Mouse (Mus musculus): ENCODE results near the gene Wbp1l. TPM values are rescaled to one million over a fixed set of nuclear protein-coding genes. Genes with fewer than 3 reads are reported as not detected.

Gene Wbp1l
- polyA plus RNA-seq, 1 experiment from 2014 or later: 30.3 TPM

DNA sequence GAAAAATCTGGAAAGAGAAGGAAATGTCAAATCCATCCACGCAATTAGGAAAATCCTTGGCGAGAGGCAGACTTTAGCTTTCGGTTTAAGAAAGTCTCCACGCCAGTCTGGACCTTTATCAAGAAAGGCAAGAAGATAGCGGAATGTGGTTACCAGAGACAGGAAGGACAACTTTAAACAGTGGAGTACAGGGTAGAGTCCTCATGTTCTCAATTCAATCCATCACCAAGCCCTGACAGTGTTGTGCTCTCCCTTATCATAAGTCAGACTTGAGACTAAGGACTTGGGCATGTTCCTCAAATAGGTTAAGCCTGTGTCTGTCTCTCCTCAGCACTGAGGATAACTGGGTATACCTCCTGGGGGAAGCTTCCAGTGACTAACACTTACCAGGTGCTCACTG is 70.9 kb downstream of the Wbp1l start:
- Histone ChIP-seq H3K4me2 (no peak overlapping the region), H3K36me3 (ENCODE audit: control insufficient read depth, insufficient read depth, low read length) (no peaks in the 10 kb centered on the region), H3K9ac (ENCODE audit: low read length) (no peak overlapping the region), H3K4me1 (ENCODE audit: control insufficient read depth, insufficient read depth, low read length) (peaks cover 4% of the 10 kb centered on the region; the same call in 1 of the 2 replicates), H3K27ac (ENCODE audit: low read depth, low read length) (no peak overlapping the region), H3K4me3 (ENCODE audit: low read depth, low read length) (no peak overlapping the region), H3K9me3 (ENCODE audit: control insufficient read depth, low read length) (no peaks in the 10 kb centered on the region), H3K27me3 (ENCODE audit: control insufficient read depth, insufficient read depth, low read length) (no peaks in the 10 kb centered on the region; the same call in 1 of the 2 replicates)
- 91% methylated on average over 5 of the region's 5 CpGs for WGBS
- ATAC-seq (ENCODE audit: low FRiP score): no peak
- DNase-seq (ENCODE audit: low spot score, missing footprints): no peak

DNA sequence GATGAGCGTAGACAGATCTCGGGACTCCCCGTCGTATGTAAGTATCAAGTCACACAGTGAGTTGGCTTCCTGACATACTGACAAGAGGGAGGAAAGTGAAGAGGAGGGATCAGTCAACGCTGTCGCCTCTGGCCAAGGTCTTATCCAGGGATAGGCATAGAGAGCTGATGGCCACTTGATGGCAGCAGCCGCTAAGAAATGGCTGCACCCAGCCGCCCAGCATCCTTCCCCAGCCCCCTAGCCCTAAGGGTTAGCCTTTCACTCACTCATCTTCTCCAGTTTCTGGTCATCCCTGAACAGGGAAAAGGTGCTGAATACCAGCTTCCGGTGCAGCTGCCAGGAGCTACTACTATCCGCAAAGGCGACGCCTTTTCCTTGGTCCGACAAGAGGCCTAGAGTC is 71.8 kb downstream of the Wbp1l start:
- Histone ChIP-seq H3K4me3 (ENCODE audit: low read depth, low read length) (no peak overlapping the region), H3K27me3 (ENCODE audit: control insufficient read depth, insufficient read depth, low read length) (no peaks in the 10 kb centered on the region; the same call in 1 of the 2 replicates), H3K27ac (ENCODE audit: low read depth, low read length) (no peak overlapping the region), H3K36me3 (ENCODE audit: control insufficient read depth, insufficient read depth, low read length) (no peaks in the 10 kb centered on the region), H3K9me3 (ENCODE audit: control insufficient read depth, low read length) (no peaks in the 10 kb centered on the region), H3K4me1 (ENCODE audit: control insufficient read depth, insufficient read depth, low read length) (peaks cover under 1% of the 10 kb centered on the region; the same call in 1 of the 2 replicates), H3K4me2 (no peak overlapping the region), H3K9ac (ENCODE audit: low read length) (no peak overlapping the region)
- DNase-seq (ENCODE audit: low spot score, missing footprints) (peak; percentile 92), ATAC-seq (ENCODE audit: low FRiP score) (peak; percentile 58)
- WGBS: 26% methylated on average over 13 of the region's 13 CpGs

DNA sequence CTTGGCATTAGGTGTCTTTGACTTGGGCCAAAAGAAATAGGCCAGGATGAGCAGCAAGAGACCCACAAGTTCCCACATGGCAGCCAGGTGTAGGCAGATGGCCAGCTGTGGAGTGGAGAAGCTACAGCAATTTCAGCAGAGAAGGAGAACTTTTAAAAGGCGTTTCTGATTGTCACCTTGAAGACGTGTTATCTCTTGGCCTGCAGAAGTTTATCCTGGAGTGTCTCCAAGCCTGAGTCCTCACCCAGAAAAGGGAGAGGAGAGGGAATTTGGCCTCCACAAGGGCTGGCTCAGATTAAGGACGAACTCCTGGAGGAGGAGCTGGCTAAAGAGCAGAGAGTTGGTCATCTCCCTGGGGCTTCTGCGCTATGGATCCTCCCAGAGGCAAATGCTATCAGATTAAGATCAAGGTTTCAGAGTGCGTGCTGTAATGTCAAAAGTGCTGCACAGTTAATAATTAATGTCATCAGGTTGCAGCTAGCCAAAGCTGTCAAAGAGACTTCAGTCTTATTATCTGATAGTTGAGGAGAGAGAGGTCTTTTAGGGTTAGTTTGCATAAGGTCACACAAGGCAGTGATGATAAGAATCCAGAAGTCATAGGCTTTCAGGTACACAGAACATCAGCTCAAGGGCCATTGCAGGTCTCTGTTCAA is 74.0 kb downstream of the Wbp1l start, which contains the start of gene Cyp17a1:
TSS of gene Cyp17a1 (minus strand) at position 407 of the 653 bp plus-strand sequence.
- H3K9me3 ChIP-seq (ENCODE audit: control insufficient read depth, low read length): no peaks in the 10 kb centered on the region
- ATAC-seq (ENCODE audit: low FRiP score) (no peak), DNase-seq (ENCODE audit: low spot score, missing footprints) (peak; percentile 70)
- no peak within 1 kb of the TSS for H3K9ac ChIP-seq (ENCODE audit: low read length)
- H3K4me2 ChIP-seq: no peak within 1 kb of the TSS
- no peak within 1 kb of the TSS for H3K27ac ChIP-seq (ENCODE audit: low read depth, low read length)
- WGBS: 78% methylated on average over 5 of the region's 5 CpGs
- no peaks in the 10 kb centered on the region for H3K36me3 ChIP-seq (ENCODE audit: control insufficient read depth, insufficient read depth, low read length)
- no peak within 1 kb of the TSS for H3K4me3 ChIP-seq (ENCODE audit: low read depth, low read length)
- no peaks in the 10 kb centered on the region; the same call in 1 of the 2 replicates for H3K27me3 ChIP-seq (ENCODE audit: control insufficient read depth, insufficient read depth, low read length)
- H3K4me1 ChIP-seq (ENCODE audit: control insufficient read depth, insufficient read depth, low read length): no peaks in the 10 kb centered on the region

DNA sequence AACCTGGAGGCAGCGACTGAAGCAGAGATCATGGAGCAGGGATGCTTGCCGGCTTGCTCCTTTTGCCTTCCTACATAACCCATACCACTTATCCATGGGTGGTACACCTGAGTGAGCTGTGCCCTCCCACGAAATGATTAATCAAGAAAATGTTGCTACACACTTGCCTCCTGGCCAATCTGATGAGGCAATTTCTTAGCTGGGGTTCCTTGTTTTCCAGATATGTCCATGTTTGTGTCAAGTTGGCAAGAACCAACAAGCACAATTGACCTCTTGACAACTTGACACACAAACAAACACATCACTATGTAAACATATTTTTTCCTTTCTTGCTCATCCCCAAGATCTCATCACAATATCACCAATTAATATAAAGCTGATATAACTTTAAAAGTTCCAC is 76.8 kb downstream of the Wbp1l start:
- DNase-seq (ENCODE audit: low spot score, missing footprints) (no peak), ATAC-seq (ENCODE audit: low FRiP score) (no peak)
- Histone ChIP-seq H3K4me3 (ENCODE audit: low read depth, low read length) (no peak overlapping the region), H3K36me3 (ENCODE audit: control insufficient read depth, insufficient read depth, low read length) (no peaks in the 10 kb centered on the region), H3K27ac (ENCODE audit: low read depth, low read length) (no peak overlapping the region), H3K9me3 (ENCODE audit: control insufficient read depth, low read length) (no peaks in the 10 kb centered on the region), H3K4me2 (no peak overlapping the region), H3K27me3 (ENCODE audit: control insufficient read depth, insufficient read depth, low read length) (no peaks in the 10 kb centered on the region; the same call in 1 of the 2 replicates), H3K4me1 (ENCODE audit: control insufficient read depth, insufficient read depth, low read length) (no peaks in the 10 kb centered on the region), H3K9ac (ENCODE audit: low read length) (no peak overlapping the region)
- 86% methylated on average over 3 of the region's 3 CpGs for WGBS

DNA sequence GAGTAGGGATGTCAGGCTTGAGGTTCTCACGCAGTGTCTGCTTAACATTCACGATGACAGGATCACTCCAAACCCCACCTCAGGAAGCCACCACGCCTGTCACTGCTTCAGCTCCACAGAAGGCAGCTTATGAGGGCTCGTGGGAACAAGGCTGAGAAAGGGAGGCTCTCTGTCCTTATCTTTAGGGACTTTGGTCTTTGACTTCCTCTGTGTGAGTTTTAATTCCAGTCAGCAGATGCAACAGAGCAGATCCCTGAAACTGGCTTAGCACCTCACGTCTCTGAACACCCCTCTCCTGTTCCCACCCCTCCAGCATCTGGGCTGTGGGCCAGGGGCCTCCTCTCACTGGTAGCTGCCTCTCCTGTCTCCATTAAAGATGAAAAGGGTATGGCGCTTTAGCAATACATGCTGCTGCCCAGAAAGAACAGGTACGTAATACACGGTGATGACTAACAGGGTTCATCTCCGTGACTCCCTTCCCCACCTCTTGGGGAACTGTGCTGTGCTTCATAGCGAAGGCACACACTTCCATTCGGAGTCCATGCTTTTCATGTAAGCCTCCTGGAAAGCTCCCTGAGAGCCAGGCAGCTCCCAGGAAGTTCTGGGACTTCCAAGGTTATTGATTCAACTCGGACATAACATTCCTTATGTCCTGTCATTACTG is 81.0 kb downstream of the Wbp1l start:
- no peaks in the 10 kb centered on the region for H3K9me3 ChIP-seq (ENCODE audit: control insufficient read depth, low read length)
- H3K36me3 ChIP-seq (ENCODE audit: control insufficient read depth, insufficient read depth, low read length): no peaks in the 10 kb centered on the region
- H3K27me3 ChIP-seq (ENCODE audit: control insufficient read depth, insufficient read depth, low read length): no peaks in the 10 kb centered on the region
- 75% methylated on average over 12 of the region's 12 CpGs for WGBS
- ATAC-seq (ENCODE audit: low FRiP score) (no peak), DNase-seq (ENCODE audit: low spot score, missing footprints) (no peak)
- no peak overlapping the region for H3K9ac ChIP-seq (ENCODE audit: low read length)
- H3K4me1 ChIP-seq (ENCODE audit: control insufficient read depth, insufficient read depth, low read length): no peaks in the 10 kb centered on the region
- H3K27ac ChIP-seq (ENCODE audit: low read depth, low read length): no peak overlapping the region
- no peak overlapping the region for H3K4me2 ChIP-seq
- H3K4me3 ChIP-seq (ENCODE audit: low read depth, low read length): no peak overlapping the region

DNA sequence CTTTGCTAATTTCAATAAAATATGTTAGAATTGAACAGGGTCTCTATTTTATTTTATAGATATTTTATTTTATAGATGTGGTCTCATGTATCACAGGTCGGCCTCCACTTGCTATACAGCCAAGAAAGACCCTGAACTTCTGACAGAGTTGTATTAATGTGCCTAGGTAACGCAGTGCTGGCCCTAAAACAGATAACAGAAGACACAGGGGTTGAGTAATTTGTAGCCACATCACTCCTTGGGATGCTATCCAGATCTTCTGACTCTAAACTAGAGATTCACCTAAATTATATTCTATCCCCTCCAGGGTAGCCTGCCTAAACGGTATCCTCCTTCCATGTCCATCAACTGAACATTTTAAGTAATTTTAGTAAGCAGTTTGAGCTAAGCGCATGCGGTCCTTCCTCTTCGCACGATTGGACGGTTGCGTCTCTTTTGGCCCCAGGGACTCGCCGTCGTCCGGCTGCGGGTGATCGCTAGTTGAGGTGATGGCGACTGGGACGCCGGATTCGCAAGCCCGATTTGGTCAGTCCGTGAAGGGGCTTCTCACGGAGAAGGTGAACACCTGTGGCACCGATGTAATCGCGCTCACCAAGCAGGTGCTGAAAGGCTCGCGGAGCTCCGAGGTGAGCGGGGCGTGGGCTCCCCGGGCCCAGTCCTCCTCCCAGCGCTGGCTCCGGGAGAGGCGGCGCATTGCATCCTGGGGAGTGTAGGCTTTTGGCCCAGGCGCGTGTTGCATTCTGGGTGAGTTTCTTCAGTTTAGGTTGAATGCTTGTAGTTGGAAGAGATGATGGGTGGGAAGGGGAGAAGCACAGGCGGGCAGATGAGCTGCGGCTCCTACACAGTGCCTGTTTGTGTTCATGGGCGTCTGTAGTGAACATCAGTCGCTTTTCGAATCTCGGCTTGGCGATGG is 90.8 kb downstream of the Wbp1l start, which contains the start of gene Borcs7:
TSS of gene Borcs7 (plus strand) at position 447 of the 913 bp plus-strand sequence.
- Histone ChIP-seq H3K27me3 (ENCODE audit: control insufficient read depth, insufficient read depth, low read length) (no peaks in the 10 kb centered on the region), H3K9me3 (ENCODE audit: control insufficient read depth, low read length) (no peaks in the 10 kb centered on the region), H3K36me3 (ENCODE audit: control insufficient read depth, insufficient read depth, low read length) (no peaks in the 10 kb centered on the region), H3K9ac (ENCODE audit: low read length) (peak within 1 kb of the TSS; percentile 80), H3K4me1 (ENCODE audit: control insufficient read depth, insufficient read depth, low read length) (no peaks in the 10 kb centered on the region), H3K4me2 (peak within 1 kb of the TSS; percentile 51), H3K27ac (ENCODE audit: low read depth, low read length) (no peak within 1 kb of the TSS), H3K4me3 (ENCODE audit: low read depth, low read length) (peak within 1 kb of the TSS; percentile 60)
- DNase-seq (ENCODE audit: low spot score, missing footprints): peak; percentile 99
- ATAC-seq (ENCODE audit: low FRiP score): peak; percentile 94
- 2% methylated on average over 44 of the region's 44 CpGs for WGBS

DNA sequence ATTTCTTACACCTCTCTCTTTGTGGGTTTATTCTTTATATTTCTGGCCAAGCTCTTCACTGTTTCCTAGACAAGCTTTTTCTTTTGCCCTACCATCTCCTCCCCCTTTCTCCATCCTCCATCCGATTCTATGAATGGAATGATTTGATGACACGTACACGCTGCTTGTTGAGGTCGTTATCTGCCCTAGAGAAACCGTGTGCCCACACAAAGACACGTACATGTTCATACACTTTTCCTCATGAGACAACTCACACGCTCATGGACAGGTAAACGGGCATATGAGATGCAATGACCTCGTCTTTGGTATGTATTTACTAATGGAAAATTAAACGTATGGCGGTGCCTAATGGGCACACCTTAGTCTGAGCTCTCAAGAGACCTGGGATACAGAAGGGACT is 91.5 kb downstream of the Wbp1l start:
- Histone ChIP-seq H3K9ac (ENCODE audit: low read length) (peak overlapping the region; percentile 80), H3K27me3 (ENCODE audit: control insufficient read depth, insufficient read depth, low read length) (no peaks in the 10 kb centered on the region), H3K4me1 (ENCODE audit: control insufficient read depth, insufficient read depth, low read length) (no peaks in the 10 kb centered on the region), H3K36me3 (ENCODE audit: control insufficient read depth, insufficient read depth, low read length) (no peaks in the 10 kb centered on the region), H3K9me3 (ENCODE audit: control insufficient read depth, low read length) (no peaks in the 10 kb centered on the region), H3K4me3 (ENCODE audit: low read depth, low read length) (peak overlapping the region; percentile 60), H3K4me2 (peak overlapping the region; percentile 51), H3K27ac (ENCODE audit: low read depth, low read length) (no peak overlapping the region)
- ATAC-seq (ENCODE audit: low FRiP score): peak; percentile 44
- 78% methylated on average over 11 of the region's 11 CpGs for WGBS
- DNase-seq (ENCODE audit: low spot score, missing footprints): peak; percentile 86

DNA sequence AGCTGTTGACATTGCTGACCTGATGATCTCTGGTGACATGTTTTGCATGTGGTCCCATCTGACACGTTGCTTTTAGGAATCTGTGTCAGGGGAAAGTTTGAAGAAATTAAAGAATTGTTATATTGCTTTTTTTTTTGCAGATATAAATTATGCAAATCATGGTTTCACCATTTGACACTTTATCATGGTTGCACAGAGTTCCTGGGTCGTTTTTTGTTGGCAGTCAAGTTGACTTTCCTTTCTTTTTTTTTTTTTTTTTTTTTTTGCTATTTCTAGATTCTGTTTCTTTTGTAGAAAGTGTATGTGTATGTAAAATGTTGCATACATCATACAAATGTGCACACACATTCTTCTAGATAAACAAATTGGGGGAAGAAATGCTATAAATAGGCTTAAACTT is 92.2 kb downstream of the Wbp1l start:
- DNase-seq (ENCODE audit: low spot score, missing footprints) (no peak), ATAC-seq (ENCODE audit: low FRiP score) (no peak)
- Histone ChIP-seq H3K4me2 (no peak overlapping the region), H3K4me3 (ENCODE audit: low read depth, low read length) (no peak overlapping the region), H3K9ac (ENCODE audit: low read length) (no peak overlapping the region), H3K9me3 (ENCODE audit: control insufficient read depth, low read length) (no peaks in the 10 kb centered on the region), H3K27me3 (ENCODE audit: control insufficient read depth, insufficient read depth, low read length) (no peaks in the 10 kb centered on the region), H3K36me3 (ENCODE audit: control insufficient read depth, insufficient read depth, low read length) (no peaks in the 10 kb centered on the region), H3K4me1 (ENCODE audit: control insufficient read depth, insufficient read depth, low read length) (no peaks in the 10 kb centered on the region), H3K27ac (ENCODE audit: low read depth, low read length) (no peak overlapping the region)
- 81% methylated on average over 2 of the region's 2 CpGs for WGBS
